Mouse (Mus musculus) kidney, adult 2 months (tissue): ENCODE data around the gene Maz.

Experiments used
- CTCF ChIP-seq: fragments of 200-500 bp; conservative IDR thresholded peaks from 2 replicates; pipeline ENCODE4 v1.5.1; 2011; ENCODE audit warnings: low read depth, mild to moderate bottlenecking, control low read depth, low read length, moderate library complexity, mixed read lengths; ENCODE audit not compliant: insufficient read depth, insufficient read length
- POLR2A ChIP-seq: fragments of 200-500 bp; IDR thresholded peaks from one replicate; pipeline ENCODE4 v1.6.1; 2011; ENCODE audit warnings: low read depth, low read length, control low read depth

DNA sequence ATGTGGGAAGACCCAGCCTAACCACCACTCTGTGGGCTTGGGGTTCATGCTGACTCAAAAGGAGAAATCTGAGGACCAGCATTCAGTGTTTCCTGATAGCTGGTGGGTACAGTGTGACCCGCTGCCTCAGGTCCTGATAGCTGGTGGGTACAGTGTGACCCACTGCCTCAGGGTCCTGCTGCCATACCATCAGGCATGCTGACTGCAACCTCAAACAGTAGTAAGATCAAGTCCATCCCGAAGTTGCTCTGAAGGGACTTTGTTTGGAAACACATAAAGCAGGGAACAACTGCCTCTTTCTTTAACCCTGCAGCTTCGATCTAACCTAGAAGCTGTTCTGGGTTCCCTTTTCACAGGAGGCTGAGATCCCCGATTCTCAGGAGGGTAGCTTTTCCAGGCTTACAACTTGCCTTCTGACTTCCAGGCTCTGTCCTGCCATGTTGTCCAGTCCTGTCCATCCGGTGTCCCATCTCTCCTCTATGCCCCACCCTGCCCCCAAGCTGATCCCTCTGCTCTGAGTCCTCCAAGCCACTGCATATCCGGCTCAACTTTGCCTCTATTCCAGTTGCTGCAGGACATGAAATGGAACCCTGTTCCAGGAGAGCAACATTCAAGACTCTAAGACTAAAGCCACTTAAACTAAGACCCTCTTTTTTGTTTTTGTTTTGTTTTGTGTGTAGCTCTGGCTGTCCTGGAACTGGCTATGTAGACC, 19.4 kb downstream of the Maz start:
- TF ChIP-seq CTCF (no peak), POLR2A (no peak)
